Mouse (Mus musculus) stomach, embryonic 15.5 days (tissue): Measurements from ENCODE around the gene Foxk1. TPM values are rescaled to one million over a fixed set of nuclear protein-coding genes. Genes with fewer than 3 reads are reported as not detected.

ENCODE experiments used
- ATAC-seq: fragments of 200-750 bp; cut with Nextera tagmentation; 2 replicates; pipeline ENCODE4 v1.8.0; 2017; ENCODE audit warnings: low read depth, moderate number of reproducible peaks, moderate TSS enrichment; ENCODE audit not compliant: insufficient read depth, low FRiP score
- H3K27ac ChIP-seq: fragments of 300-500 bp; sonication (generic); 2 replicates; pipeline ENCODE4 v1.5.1; 2015; ENCODE audit warnings: mild to moderate bottlenecking, inconsistent platforms
- H3K27me3 ChIP-seq: fragments of 300-500 bp; sonication (generic); replicated peaks from 2 replicates; pipeline ENCODE4 v1.6.1; 2015; ENCODE audit warnings: inconsistent platforms
- H3K36me3 ChIP-seq: fragments of 300-500 bp; sonication (generic); 2 replicates; pipeline ENCODE4 v1.6.1; 2015; ENCODE audit warnings: inconsistent platforms
- H3K4me1 ChIP-seq: fragments of 300-500 bp; sonication (generic); 2 replicates; pipeline ENCODE4 v1.6.1; 2015; ENCODE audit warnings: inconsistent platforms
- H3K4me2 ChIP-seq: fragments of 300-500 bp; sonication (generic); 2 replicates; pipeline ENCODE4 v1.6.1; 2015; ENCODE audit warnings: mild to moderate bottlenecking, inconsistent platforms
- H3K4me3 ChIP-seq: fragments of 300-500 bp; sonication (generic); replicated peaks from 2 replicates; pipeline ENCODE4 v1.5.1; 2015; ENCODE audit warnings: inconsistent platforms
- H3K9ac ChIP-seq: fragments of 300-500 bp; sonication (generic); 2 replicates; pipeline ENCODE4 v1.6.1; 2015; ENCODE audit warnings: inconsistent platforms
- H3K9me3 ChIP-seq: fragments of 300-500 bp; sonication (generic); 2 replicates; pipeline ENCODE4 v1.6.1; 2016; ENCODE audit warnings: inconsistent platforms
- WGBS: fragments of 180-500 bp; shearing (Covaris S2); methylation state at CpG from one replicate; pipeline ENCODE4 v1.1.7; 2015; 5-methylcytosine and 5-hydroxymethylcytosine counted together
- polyA plus RNA-seq: library from polyadenylated mRNA; unstranded; fragments of >200 nt; fragmentation: Nextera tagmentation; extraction: Ambion mirVana; gene quantifications from 2 replicates; pipeline ENCODE4 v1.2.1, GENCODE M21; 2015

The Foxk1 gene
- polyA plus RNA-seq, 1 experiment from 2014 or later: 5.7 TPM

DNA sequence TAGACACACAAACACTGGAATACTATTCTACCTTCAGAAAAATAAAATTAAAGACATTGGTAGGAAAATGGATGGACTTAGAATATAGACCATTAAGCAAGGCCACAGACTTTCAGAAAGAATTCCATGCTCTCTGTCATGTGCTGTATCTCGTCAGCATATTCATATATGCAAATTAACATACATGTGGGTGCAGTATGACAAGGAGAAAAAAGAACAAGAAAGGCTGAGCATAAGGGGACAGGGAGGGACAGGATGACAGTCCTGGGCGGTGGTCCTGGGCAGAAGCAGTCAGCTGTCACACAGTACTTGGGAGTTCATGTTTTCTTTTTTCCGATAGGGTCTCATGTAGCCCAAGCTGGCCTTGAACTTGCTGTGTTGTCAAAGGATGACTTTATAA, 22.4 kb downstream of the Foxk1 start:
- H3K9me3 ChIP-seq: no peaks in the 10 kb centered on the region
- H3K36me3 ChIP-seq: peaks cover 10% of the 10 kb centered on the region; the same call in 1 of the 2 replicates
- no peak for ATAC-seq
- 64% methylated on average over 3 of the region's 3 CpGs for WGBS
- H3K4me1 ChIP-seq: peaks cover 29% of the 10 kb centered on the region
- H3K4me3 ChIP-seq: no peak overlapping the region
- no peaks in the 10 kb centered on the region for H3K27me3 ChIP-seq
- H3K9ac ChIP-seq: no peak overlapping the region
- H3K27ac ChIP-seq: no peak overlapping the region
- H3K4me2 ChIP-seq: no peak overlapping the region

DNA sequence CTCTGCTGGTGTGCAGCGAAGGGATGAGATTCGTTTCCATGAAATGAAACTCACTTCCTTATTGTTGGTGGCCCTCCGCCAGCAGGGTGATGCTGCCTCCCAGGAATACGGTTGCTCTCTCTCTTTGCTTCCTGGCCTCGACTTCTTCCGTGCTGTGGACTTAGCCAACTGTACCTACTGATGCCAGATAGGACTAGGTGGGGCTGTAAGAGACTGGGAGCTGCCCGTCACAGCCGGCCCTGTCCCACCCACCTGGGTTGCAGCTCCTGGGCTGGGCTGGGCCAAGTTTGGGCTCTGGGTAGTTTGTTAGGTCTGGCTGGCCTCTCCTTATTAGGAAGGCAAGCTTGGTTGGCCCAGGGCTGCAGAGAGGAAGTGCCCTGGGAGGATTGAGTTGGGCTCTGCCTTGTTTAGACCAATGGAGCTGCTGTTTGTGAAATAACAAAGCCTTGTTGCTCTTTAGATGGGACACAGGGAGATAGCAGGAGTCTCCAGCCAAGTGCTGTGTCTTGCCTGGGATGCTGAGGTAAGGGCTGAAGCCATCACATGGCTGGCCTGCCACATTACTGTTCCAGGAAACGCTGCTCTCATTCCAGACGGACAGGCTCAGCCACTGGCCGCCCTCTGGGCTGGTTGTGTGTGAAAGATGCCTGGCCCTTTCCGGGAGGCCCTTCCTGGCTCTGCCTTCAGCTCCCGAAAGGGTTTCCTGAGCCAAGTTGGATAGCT, 23.5 kb downstream of the Foxk1 start:
- Histone ChIP-seq H3K4me2 (peak overlapping the region; percentile 31), H3K9me3 (no peaks in the 10 kb centered on the region), H3K4me1 (peaks cover 29% of the 10 kb centered on the region), H3K4me3 (no peak overlapping the region; the same call in 1 of the 2 replicates), H3K9ac (no peak overlapping the region), H3K27me3 (no peaks in the 10 kb centered on the region), H3K27ac (peak overlapping the region; percentile 90), H3K36me3 (peaks cover 7% of the 10 kb centered on the region; the same call in 1 of the 2 replicates)
- peak; percentile 69 for ATAC-seq
- whole genome bisulfite sequencing: 39% methylated on average over 13 of the region's 13 CpGs

DNA sequence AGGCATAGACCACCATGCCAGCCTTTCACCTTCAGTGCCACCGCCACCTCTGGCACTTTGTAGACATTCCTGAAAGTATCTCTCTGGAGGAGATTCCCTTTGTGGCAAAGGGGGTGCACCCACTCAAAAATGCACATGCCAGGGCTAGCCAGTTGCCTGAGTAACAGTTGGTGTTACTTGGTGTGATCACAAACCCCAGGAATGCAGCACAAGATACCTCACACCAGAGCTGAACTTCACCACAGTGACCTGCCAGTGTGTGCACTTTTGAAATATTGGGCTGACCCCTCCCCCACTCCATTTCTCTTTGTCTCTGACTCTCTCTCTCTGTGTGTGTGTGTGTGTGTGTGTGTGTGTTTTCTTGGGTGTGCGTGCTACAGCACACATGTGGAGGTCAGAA, 25.2 kb downstream of the Foxk1 start:
- Histone ChIP-seq H3K4me3 (no peak overlapping the region), H3K9ac (no peak overlapping the region), H3K27ac (no peak overlapping the region), H3K4me1 (peaks cover 34% of the 10 kb centered on the region), H3K27me3 (no peaks in the 10 kb centered on the region), H3K4me2 (no peak overlapping the region), H3K9me3 (no peaks in the 10 kb centered on the region), H3K36me3 (no peaks in the 10 kb centered on the region)
- 85% methylated on average over 2 of the region's 2 CpGs for WGBS
- no peak for ATAC-seq

DNA sequence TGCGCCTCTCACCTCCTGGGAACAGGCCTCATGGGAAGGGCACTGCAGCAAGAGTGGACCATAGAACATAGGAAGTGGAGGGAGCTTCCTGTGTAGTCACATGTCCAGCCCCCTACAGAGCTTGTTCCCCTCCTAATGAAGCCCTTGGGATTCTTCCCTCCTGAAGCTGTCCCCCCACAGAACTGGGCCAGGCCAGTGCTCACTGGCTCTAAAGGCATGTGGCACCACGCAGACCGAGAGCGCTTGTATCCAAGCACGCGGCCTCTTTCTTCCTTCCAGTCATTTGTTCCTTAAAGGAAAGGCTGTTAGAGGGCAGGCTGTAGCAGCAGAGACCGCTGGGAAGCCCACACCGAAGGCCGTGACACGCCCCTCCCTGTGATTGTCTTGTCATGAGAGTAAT, 26.6 kb downstream of the Foxk1 start:
- Histone ChIP-seq H3K9me3 (no peaks in the 10 kb centered on the region), H3K4me2 (no peak overlapping the region), H3K27ac (no peak overlapping the region), H3K27me3 (no peaks in the 10 kb centered on the region), H3K36me3 (no peaks in the 10 kb centered on the region), H3K4me1 (peaks cover 36% of the 10 kb centered on the region), H3K9ac (no peak overlapping the region), H3K4me3 (no peak overlapping the region)
- WGBS: 81% methylated on average over 10 of the region's 10 CpGs
- ATAC-seq: no peak

DNA sequence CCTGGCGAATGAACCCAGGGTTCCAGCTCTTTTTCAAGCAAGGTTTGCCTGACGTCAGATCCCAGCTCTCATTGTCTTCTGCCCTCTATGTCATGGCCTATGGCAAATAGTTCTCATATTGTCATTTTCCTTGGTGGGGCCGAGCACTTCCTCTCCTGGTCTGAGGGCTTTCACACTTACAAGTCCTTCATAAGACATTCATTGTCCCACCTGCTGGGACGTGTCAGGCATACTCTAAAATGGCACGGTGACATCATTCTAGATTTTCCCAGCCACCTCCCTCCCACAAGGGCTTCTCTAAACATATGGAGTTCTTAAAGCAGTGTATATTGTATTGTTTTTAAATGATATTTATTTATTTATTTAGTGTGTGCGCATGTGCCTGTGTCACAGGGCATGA, 27.4 kb downstream of the Foxk1 start:
- no peaks in the 10 kb centered on the region for H3K36me3 ChIP-seq
- H3K27me3 ChIP-seq: no peaks in the 10 kb centered on the region
- no peaks in the 10 kb centered on the region for H3K9me3 ChIP-seq
- no peak overlapping the region for H3K27ac ChIP-seq
- no peak for ATAC-seq
- no peak overlapping the region for H3K9ac ChIP-seq
- no peak overlapping the region for H3K4me2 ChIP-seq
- 78% methylated on average over 6 of the region's 6 CpGs for WGBS
- no peak overlapping the region for H3K4me3 ChIP-seq
- peaks cover 41% of the 10 kb centered on the region for H3K4me1 ChIP-seq

DNA sequence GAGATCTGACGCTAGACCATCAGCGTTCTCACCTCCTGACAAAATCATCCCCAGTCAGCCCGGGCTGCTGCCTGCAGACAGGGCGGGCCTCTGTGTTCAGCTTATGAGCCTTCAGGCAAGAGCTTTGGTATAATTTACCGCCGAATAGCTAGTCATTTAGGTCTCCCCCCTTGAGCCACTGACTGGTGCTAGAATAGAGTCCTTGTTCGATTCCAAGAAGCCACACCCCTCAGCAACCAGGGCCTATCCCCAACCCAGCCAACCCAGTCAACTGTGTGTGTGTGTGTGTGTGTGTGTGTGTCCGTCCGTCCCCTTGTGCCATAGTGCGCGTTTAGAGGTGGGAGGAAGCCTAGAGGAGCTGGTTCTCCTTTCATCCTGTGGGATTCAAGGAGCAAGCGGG, 29.7 kb downstream of the Foxk1 start:
- no peaks in the 10 kb centered on the region for H3K9me3 ChIP-seq
- H3K4me1 ChIP-seq: peaks cover 26% of the 10 kb centered on the region
- H3K36me3 ChIP-seq: peaks cover 11% of the 10 kb centered on the region
- no peak overlapping the region for H3K4me2 ChIP-seq
- no peak for ATAC-seq
- no peak overlapping the region for H3K27ac ChIP-seq
- H3K9ac ChIP-seq: no peak overlapping the region
- no peaks in the 10 kb centered on the region for H3K27me3 ChIP-seq
- H3K4me3 ChIP-seq: no peak overlapping the region
- WGBS: 74% methylated on average over 12 of the region's 12 CpGs

DNA sequence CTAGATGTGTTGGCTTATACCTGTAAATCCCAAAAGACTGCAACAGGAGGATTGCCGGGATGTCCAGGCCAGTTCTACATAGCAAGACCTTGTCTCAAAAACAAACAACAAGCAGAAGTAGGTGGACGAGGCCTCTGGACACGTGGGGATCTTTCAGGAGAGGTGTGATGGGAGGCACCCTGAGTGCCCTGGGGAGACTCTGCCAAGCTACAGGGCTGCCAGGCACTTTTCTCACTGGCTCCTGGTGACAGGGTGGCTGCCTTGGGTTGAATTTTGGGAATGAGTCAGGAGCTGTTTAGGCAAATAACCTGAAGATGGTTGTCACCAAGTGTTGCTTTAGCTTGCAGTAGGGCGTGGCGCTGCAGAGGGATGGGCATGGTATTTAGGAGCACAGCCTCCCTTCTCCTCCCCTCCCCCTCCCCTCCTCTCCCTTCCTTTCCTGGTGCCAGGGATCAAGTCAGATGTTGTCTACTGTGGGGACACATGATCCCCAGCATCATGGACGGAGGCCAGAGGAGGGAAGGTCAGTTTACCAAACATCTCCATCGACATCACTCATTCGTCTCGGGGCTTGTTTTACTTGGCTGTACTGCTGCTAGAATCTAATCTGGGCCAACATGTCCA, 30.6 kb downstream of the Foxk1 start:
- peaks cover 23% of the 10 kb centered on the region for H3K4me1 ChIP-seq
- no peaks in the 10 kb centered on the region for H3K27me3 ChIP-seq
- WGBS: 62% methylated on average over 9 of the region's 9 CpGs
- H3K4me3 ChIP-seq: no peak overlapping the region
- ATAC-seq: no peak
- peak overlapping the region; percentile 16; the same call in 1 of the 2 replicates for H3K27ac ChIP-seq
- H3K9ac ChIP-seq: no peak overlapping the region
- H3K4me2 ChIP-seq: no peak overlapping the region
- H3K9me3 ChIP-seq: no peaks in the 10 kb centered on the region
- H3K36me3 ChIP-seq: peaks cover 18% of the 10 kb centered on the region

DNA sequence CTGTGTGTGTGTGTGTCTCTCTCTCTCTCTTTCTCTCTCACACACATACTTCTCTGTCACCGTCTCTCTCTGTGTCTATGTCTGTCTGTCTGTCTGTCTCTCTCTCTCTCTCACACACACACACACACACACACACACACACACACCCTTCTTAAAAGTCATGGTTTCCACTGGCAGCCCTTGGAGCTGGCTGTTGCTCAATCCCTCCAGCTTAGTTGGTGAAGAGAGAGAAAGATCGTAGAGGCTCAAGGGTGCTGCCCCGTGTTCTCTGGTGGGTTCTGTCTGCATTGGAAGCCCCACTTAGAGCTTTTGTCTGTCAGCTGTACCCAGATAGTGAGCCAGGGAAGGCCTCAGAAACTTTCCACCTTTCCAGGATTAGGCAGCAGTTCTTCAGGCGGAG, 31.4 kb downstream of the Foxk1 start:
- Histone ChIP-seq H3K27ac (peak overlapping the region; percentile 16; the same call in 1 of the 2 replicates), H3K9me3 (no peaks in the 10 kb centered on the region), H3K9ac (no peak overlapping the region), H3K4me2 (no peak overlapping the region), H3K36me3 (peaks cover 18% of the 10 kb centered on the region), H3K4me1 (peaks cover 15% of the 10 kb centered on the region), H3K4me3 (no peak overlapping the region), H3K27me3 (no peaks in the 10 kb centered on the region)
- no peak for ATAC-seq
- 81% methylated on average over 4 of the region's 4 CpGs for WGBS

DNA sequence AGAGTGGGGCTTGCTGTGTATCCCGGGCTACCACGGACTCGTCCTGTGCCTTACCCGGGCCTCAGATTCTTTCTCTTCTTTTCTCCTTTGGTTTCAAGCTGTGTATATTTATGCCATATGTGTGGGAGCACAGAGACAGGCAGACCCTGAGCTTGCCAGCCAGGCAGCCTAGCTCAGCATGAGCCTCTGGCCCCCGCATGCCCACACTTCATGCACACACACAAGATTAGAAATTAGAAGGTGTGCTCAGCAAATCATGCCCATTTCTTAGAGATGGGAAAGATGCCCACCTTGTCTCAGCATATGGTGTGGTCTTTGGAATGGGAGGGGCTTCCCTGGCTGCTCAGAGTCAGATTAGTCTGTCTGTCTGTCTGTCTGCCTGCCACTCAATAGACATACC, 32.8 kb downstream of the Foxk1 start:
- H3K4me2 ChIP-seq: no peak overlapping the region
- WGBS: 92% methylated on average over 5 of the region's 5 CpGs
- H3K9ac ChIP-seq: no peak overlapping the region
- no peak overlapping the region for H3K27ac ChIP-seq
- H3K4me3 ChIP-seq: no peak overlapping the region
- ATAC-seq: no peak
- H3K9me3 ChIP-seq: no peaks in the 10 kb centered on the region
- H3K4me1 ChIP-seq: peaks cover 20% of the 10 kb centered on the region
- H3K36me3 ChIP-seq: peaks cover 21% of the 10 kb centered on the region
- H3K27me3 ChIP-seq: no peaks in the 10 kb centered on the region

DNA sequence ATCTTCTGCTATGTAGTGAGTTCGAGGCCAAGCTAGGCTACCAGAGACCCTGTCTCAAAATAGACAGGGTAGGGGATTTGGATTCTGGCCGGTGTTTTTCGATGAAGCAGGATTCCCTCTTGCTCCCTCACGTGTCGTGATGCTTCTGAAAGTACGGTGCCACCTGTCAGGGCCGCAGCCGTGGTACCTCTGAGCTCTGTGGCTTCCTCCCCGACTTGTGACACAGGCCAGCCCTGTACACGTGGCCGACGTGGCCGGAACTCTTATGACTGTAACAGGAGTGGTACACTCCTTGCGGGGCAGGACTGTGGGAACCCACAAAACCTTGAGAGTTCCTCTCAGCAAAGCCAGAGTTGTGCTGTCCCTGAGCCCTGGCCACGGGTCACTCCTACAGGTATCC, 34.4 kb downstream of the Foxk1 start:
- Histone ChIP-seq H3K4me1 (peaks cover 25% of the 10 kb centered on the region), H3K9ac (no peak overlapping the region), H3K27ac (no peak overlapping the region), H3K36me3 (peaks cover 21% of the 10 kb centered on the region), H3K27me3 (no peaks in the 10 kb centered on the region), H3K9me3 (no peaks in the 10 kb centered on the region), H3K4me2 (no peak overlapping the region), H3K4me3 (no peak overlapping the region)
- no peak for ATAC-seq
- 93% methylated on average over 15 of the region's 15 CpGs for WGBS

DNA sequence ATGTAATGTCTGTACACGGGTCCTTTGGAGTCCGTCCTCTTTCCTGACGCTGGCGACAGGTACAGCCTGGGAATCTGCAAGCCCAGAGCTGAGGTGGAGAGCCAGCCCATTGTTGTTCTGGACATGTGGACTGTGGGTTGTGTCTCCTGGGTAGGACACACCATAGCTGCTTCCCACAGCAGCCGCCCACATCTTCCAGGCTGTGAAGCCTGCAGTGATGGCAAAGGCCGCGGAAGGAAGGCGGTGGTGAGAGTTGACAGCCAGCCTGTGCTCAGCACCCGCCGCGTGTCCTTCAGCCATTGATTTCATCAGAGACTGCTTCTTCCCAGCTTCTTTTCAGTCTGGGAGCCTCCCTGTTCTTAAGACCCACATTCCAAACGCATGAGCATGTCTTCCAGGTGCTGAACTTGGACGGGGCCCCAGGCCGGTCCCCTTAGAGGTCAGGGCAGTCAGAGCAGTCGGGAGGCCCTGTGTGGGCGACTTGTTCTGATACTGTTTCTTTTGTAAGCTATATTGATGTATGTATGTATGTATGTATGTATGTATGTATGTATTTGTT, 37.2 kb downstream of the Foxk1 start:
- H3K36me3 ChIP-seq: peaks cover 21% of the 10 kb centered on the region
- 0 out of 2 replicates have a peak overlapping the region, but pooled peaks have one; percentile 96 for H3K27ac ChIP-seq
- no peaks in the 10 kb centered on the region for H3K27me3 ChIP-seq
- WGBS: 89% methylated on average over 16 of the region's 16 CpGs
- H3K4me2 ChIP-seq: no peak overlapping the region
- H3K4me1 ChIP-seq: peaks cover 39% of the 10 kb centered on the region
- no peak overlapping the region for H3K4me3 ChIP-seq
- no peak overlapping the region for H3K9ac ChIP-seq
- H3K9me3 ChIP-seq: no peaks in the 10 kb centered on the region
- no peak for ATAC-seq

DNA sequence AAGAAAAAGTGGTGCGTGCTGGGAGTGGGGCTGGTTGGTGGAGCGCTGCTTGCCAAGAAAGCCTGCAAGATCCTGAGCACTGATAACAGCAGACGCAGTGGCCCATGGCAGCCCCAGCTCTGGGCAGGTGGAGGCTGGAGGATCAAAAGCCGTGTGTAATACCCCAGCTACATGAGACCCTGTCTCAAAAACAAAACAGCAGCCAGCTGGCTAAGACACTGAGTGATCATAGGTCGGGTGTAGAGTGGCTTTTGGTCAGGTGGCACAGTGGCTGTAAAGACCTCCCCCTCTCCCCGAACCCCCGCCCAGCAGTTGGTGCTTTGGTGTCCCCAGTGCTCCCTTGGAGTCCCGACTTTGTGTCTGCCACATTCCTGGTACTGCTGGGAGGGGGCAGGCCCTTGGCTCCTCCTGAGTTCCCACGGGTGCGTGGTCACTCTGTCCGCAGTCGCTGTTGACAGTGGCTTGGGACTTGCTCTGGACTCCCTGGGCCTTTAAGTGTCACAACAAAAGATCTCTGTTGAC, 38.7 kb downstream of the Foxk1 start:
- Histone ChIP-seq H3K9ac (0 out of 2 replicates have a peak overlapping the region, but pooled peaks have one; percentile 7), H3K4me2 (peak overlapping the region; percentile 63), H3K36me3 (peaks cover 21% of the 10 kb centered on the region), H3K4me3 (peak overlapping the region; percentile 32), H3K27me3 (no peaks in the 10 kb centered on the region), H3K27ac (peak overlapping the region; percentile 96), H3K4me1 (peaks cover 52% of the 10 kb centered on the region), H3K9me3 (no peaks in the 10 kb centered on the region)
- 5% methylated on average over 12 of the region's 12 CpGs for WGBS
- peak; percentile 24 for ATAC-seq
